Mouse (Mus musculus) kidney, adult 2 months (tissue): ENCODE results near the gene Ppp1r12b. TPM values are rescaled to one million over a fixed set of nuclear protein-coding genes. Genes with fewer than 3 reads are reported as not detected.

Experiments used
- DNase-seq: peaks from one replicate; pipeline ENCODE4 v3.0.0; 2021
- H3K27ac ChIP-seq: fragments of 200-500 bp; 2 replicates; pipeline ENCODE4 v1.5.1; 2012; ENCODE audit warnings: low read depth, low read length, control low read depth, inconsistent platforms; ENCODE audit not compliant: insufficient read depth
- H3K27me3 ChIP-seq: fragments of 200-500 bp; replicated peaks from 2 replicates; pipeline ENCODE4 v1.6.1; 2012; ENCODE audit warnings: mild to moderate bottlenecking, moderate library complexity, low read length, inconsistent platforms; ENCODE audit not compliant: control insufficient read depth, insufficient read depth
- H3K36me3 ChIP-seq: fragments of 200-500 bp; 2 replicates; pipeline ENCODE4 v1.6.1; 2012; ENCODE audit warnings: mild to moderate bottlenecking, moderate library complexity, low read length, inconsistent platforms; ENCODE audit not compliant: control insufficient read depth, insufficient read depth
- H3K4me1 ChIP-seq: fragments of 200-500 bp; 2 replicates; pipeline ENCODE4 v1.6.1; 2011; ENCODE audit warnings: low read length; ENCODE audit not compliant: control insufficient read depth, insufficient read depth
- H3K4me3 ChIP-seq: fragments of 200-500 bp; 2 replicates; pipeline ENCODE4 v1.5.1; 2011; ENCODE audit warnings: mild to moderate bottlenecking, low read depth, low read length, control low read depth; ENCODE audit not compliant: insufficient read depth
- CTCF ChIP-seq: fragments of 200-500 bp; conservative IDR thresholded peaks from 2 replicates; pipeline ENCODE4 v1.5.1; 2011; ENCODE audit warnings: low read depth, mild to moderate bottlenecking, control low read depth, low read length, moderate library complexity, mixed read lengths; ENCODE audit not compliant: insufficient read depth, insufficient read length
- POLR2A ChIP-seq: fragments of 200-500 bp; IDR thresholded peaks from one replicate; pipeline ENCODE4 v1.6.1; 2011; ENCODE audit warnings: low read depth, low read length, control low read depth
- WGBS: fragments of 180-500 bp; shearing (Covaris S2); methylation state at CpG from one replicate; pipeline ENCODE4 v1.1.7; 2018; 5-methylcytosine and 5-hydroxymethylcytosine counted together
- polyA plus RNA-seq: library from polyadenylated mRNA; depleted of rRNA; stranded (reverse); fragments of >200 nt; gene quantifications from 2 replicates; pipeline ENCODE4 v1.2.3, GENCODE M21; 2012

Ppp1r12b gene
- polyA plus RNA-seq, 1 experiment: 5.6 TPM

GRCm38 (mm10) chr1:134995437-134995836 lies 39.7 kb upstream of the Ppp1r12b start:
- H3K4me1 ChIP-seq: no peaks in the 10 kb centered on the region
- DNase-seq: no peak
- no peak overlapping the region for H3K4me3 ChIP-seq
- 80% methylated on average over 4 of the region's 4 CpGs for WGBS
- H3K36me3 ChIP-seq: no peaks in the 10 kb centered on the region
- TF ChIP-seq CTCF (no peak), POLR2A (no peak)
- no peak overlapping the region for H3K27ac ChIP-seq
- no peaks in the 10 kb centered on the region for H3K27me3 ChIP-seq

GRCm38 (mm10) chr1:134994739-134995138 lies 39.0 kb upstream of the Ppp1r12b start:
- H3K27me3 ChIP-seq: no peaks in the 10 kb centered on the region
- 91% methylated on average over 3 of the region's 3 CpGs for WGBS
- no peaks in the 10 kb centered on the region for H3K36me3 ChIP-seq
- H3K4me1 ChIP-seq: no peaks in the 10 kb centered on the region
- DNase-seq: no peak
- no peak overlapping the region for H3K27ac ChIP-seq
- no peak overlapping the region for H3K4me3 ChIP-seq
- TF ChIP-seq POLR2A (no peak), CTCF (no peak)

GRCm38 (mm10) chr1:134992046-134992645 lies 36.4 kb upstream of the Ppp1r12b start:
- no peaks in the 10 kb centered on the region for H3K4me1 ChIP-seq
- WGBS: 36% methylated on average over 8 of the region's 8 CpGs
- DNase-seq: peak; percentile 54
- H3K36me3 ChIP-seq: no peaks in the 10 kb centered on the region
- no peak overlapping the region for H3K27ac ChIP-seq
- no peak for TF ChIP-seq CTCF
- no peak for TF ChIP-seq POLR2A
- H3K4me3 ChIP-seq: no peak overlapping the region
- H3K27me3 ChIP-seq: no peaks in the 10 kb centered on the region

GRCm38 (mm10) chr1:134989372-134989771 lies 33.6 kb upstream of the Ppp1r12b start:
- Histone ChIP-seq H3K4me3 (no peak overlapping the region), H3K36me3 (no peaks in the 10 kb centered on the region), H3K27ac (no peak overlapping the region), H3K27me3 (no peaks in the 10 kb centered on the region; the same call in 1 of the 2 replicates), H3K4me1 (no peaks in the 10 kb centered on the region)
- peak; percentile 81 for DNase-seq
- TF ChIP-seq POLR2A: no peak
- TF ChIP-seq CTCF: peak; percentile 92
- 8% methylated on average over 7 of the region's 7 CpGs for WGBS

GRCm38 (mm10) chr1:134987962-134988341 lies 32.2 kb upstream of the Ppp1r12b start:
- Histone ChIP-seq H3K27ac (no peak overlapping the region), H3K4me1 (no peaks in the 10 kb centered on the region), H3K27me3 (no peaks in the 10 kb centered on the region; the same call in 1 of the 2 replicates), H3K4me3 (peak overlapping the region; percentile 50), H3K36me3 (no peaks in the 10 kb centered on the region)
- WGBS: 15% methylated on average over 14 of the region's 14 CpGs
- no peak for TF ChIP-seq POLR2A
- no peak for TF ChIP-seq CTCF
- DNase-seq: no peak

GRCm38 (mm10) chr1:134987173-134987961 lies 31.6 kb upstream of the Ppp1r12b start:
- 36% methylated on average over 48 of the region's 48 CpGs for WGBS
- peak; percentile 60 for DNase-seq
- no peak for TF ChIP-seq POLR2A
- no peak for TF ChIP-seq CTCF

GRCm38 (mm10) chr1:134972920-134973319 lies 17.2 kb upstream of the Ppp1r12b start:
- Histone ChIP-seq H3K4me1 (no peaks in the 10 kb centered on the region), H3K27ac (no peak overlapping the region), H3K4me3 (no peak overlapping the region), H3K36me3 (no peaks in the 10 kb centered on the region), H3K27me3 (no peaks in the 10 kb centered on the region)
- peak; percentile 18 for DNase-seq
- TF ChIP-seq POLR2A (no peak), CTCF (no peak)
- WGBS: 77% methylated on average over 1 of the region's 1 CpGs

More at GRCm38 (mm10) chr1:134987173-134987961, 31.6 kb upstream of the Ppp1r12b start:
- H3K27me3 ChIP-seq: no peaks in the 10 kb centered on the region; the same call in 1 of the 2 replicates
- H3K4me1 ChIP-seq: no peaks in the 10 kb centered on the region
- no peaks in the 10 kb centered on the region for H3K36me3 ChIP-seq
- peak overlapping the region; percentile 50 for H3K4me3 ChIP-seq
- H3K27ac ChIP-seq: no peak overlapping the region
